Mouse (Mus musculus) liver, adult (tissue): ENCODE results near the gene Klhl1.

Experiments used
- GATA4 ChIP-seq: IDR thresholded peaks from 2 replicates; pipeline ENCODE4 v1.6.1; 2014; ENCODE audit warnings: mild to moderate bottlenecking, low read length; ENCODE audit not compliant: insufficient replicate concordance

Klhl1 gene

DNA sequence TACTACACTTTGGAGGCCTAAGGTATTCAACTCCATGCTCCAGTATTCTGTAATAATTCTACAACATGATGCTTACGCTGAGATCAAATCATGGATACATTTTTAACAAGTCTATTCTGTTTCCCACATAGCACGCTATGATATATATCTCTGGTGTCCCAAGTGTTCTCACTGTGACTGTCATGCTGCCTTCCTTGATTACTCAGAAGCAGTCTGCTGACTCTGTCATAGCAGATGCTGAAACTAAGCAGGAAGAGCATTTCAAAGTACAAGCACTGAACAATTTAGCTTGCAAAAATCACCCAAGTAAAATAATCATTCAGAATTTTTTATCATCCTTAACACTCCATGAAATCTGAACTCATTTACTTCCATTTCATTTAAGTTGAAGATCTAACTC lies 378.7 kb downstream of the Klhl1 start:
- no peak for TF ChIP-seq GATA4

DNA sequence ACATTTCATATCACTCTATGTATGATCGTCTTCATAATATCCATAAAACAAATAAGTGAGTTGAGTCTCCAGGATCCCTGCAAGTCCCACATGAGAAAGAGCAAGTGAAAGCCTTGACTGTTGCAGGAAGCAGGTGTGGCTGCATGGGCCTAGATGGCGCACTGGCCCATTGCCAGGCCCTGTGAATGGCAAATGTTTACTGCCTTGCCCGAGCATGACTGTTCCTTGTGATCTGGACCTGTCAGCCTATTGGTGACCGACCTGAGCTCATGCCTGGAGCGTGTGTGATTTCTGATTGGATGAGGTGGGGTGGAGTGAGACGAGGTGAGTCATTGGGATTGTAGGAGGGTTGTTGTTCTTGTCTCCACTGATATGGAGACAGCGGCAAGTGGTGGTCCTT lies 411.5 kb downstream of the Klhl1 start:
- TF ChIP-seq GATA4: no peak

DNA sequence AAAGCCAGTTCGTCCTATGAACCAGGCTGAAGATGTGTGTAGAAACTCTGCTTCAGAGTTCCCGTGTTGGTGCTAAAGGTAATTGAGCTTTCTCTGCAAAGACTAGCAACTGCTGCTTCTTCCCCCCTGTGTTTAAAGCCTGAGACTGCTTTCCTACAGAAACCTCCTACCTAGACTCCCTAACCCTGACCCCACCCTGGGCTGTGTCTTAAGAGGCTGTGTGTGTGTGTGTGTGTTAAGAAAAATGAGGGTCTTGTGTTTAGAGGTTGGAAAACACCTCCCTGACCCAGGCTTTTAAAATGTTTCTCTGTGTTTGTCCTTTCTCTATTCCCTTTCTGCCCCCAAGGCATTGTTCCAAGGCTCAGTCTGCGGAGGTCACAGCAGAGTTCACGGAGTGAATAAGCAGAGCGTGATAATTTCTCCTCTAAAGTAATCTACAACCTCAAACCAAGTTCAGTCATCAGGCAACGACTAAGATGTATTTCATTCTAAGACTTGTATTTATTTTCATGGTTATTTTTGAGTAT lies 437.2 kb downstream of the Klhl1 start:
- TF ChIP-seq GATA4: no peak

GRCm38 (mm10) chr14:96065884-96066283 lies 453.0 kb downstream of the Klhl1 start:
- no peak for TF ChIP-seq GATA4
